Mouse (Mus musculus) heart, embryonic 15.5 days (tissue): ENCODE measurements around the gene Neurl1a. TPM values are rescaled to one million over a fixed set of nuclear protein-coding genes. Genes with fewer than 3 reads are reported as not detected.
A peak's percentile ranks its signal among the peaks of the same experiment; 100 is the strongest.

Experiments
- ATAC-seq: fragments of 200-750 bp; cut with Nextera tagmentation; replicated peaks from 2 replicates; pipeline ENCODE4 v1.8.0; 2017; ENCODE audit warnings: low read depth, moderate TSS enrichment; ENCODE audit not compliant: insufficient number of reproducible peaks, insufficient read depth, low FRiP score
- H3K27ac ChIP-seq: fragments of 300-500 bp; sonication (generic); 2 replicates; pipeline ENCODE4 v1.5.1; 2015; ENCODE audit warnings: mild to moderate bottlenecking, inconsistent platforms
- H3K27me3 ChIP-seq: fragments of 300-500 bp; sonication (generic); 2 replicates; pipeline ENCODE4 v1.6.1; 2015; ENCODE audit warnings: inconsistent platforms
- H3K36me3 ChIP-seq: fragments of 300-500 bp; sonication (generic); 2 replicates; pipeline ENCODE4 v1.6.1; 2015; ENCODE audit warnings: mild to moderate bottlenecking, inconsistent platforms
- H3K4me1 ChIP-seq: fragments of 300-500 bp; sonication (generic); replicated peaks from 2 replicates; pipeline ENCODE4 v1.6.1; 2015; ENCODE audit warnings: inconsistent platforms
- H3K4me2 ChIP-seq: fragments of 300-500 bp; sonication (generic); 2 replicates; pipeline ENCODE4 v1.6.1; 2015; ENCODE audit warnings: inconsistent platforms, mild to moderate bottlenecking, moderate library complexity
- H3K4me3 ChIP-seq: fragments of 300-500 bp; sonication (generic); 2 replicates; pipeline ENCODE4 v1.5.1; 2015; ENCODE audit warnings: mild to moderate bottlenecking, inconsistent platforms
- H3K9ac ChIP-seq: fragments of 300-500 bp; sonication (generic); 2 replicates; pipeline ENCODE4 v1.6.1; 2015; ENCODE audit warnings: mild to moderate bottlenecking, inconsistent platforms
- H3K9me3 ChIP-seq: fragments of 300-500 bp; sonication (generic); replicated peaks from 2 replicates; pipeline ENCODE4 v1.6.1; 2016; ENCODE audit warnings: inconsistent platforms
- WGBS: fragments of 180-500 bp; shearing (Covaris S2); methylation state at CpG from one replicate; pipeline ENCODE4 v1.1.7; 2015; ENCODE audit warnings: mixed read lengths; 5-methylcytosine and 5-hydroxymethylcytosine counted together
- polyA plus RNA-seq: library from polyadenylated mRNA; unstranded; fragments of >200 nt; fragmentation: Nextera tagmentation; extraction: Ambion mirVana; gene quantifications from 2 replicates; pipeline ENCODE4 v1.2.1, GENCODE M21; 2015

Gene Neurl1a
- polyA plus RNA-seq, 1 experiment from 2014 or later, result 1.2 TPM

- Histone ChIP-seq H3K27ac (no peak overlapping the region), H3K36me3 (no peaks in the 10 kb centered on the region), H3K4me2 (peak overlapping the region; percentile 66), H3K27me3 (no peaks in the 10 kb centered on the region), H3K9me3 (no peaks in the 10 kb centered on the region), H3K4me3 (peak overlapping the region; percentile 33), H3K9ac (peak overlapping the region; percentile 32; the same call in 1 of the 2 replicates), H3K4me1 (peaks cover 12% of the 10 kb centered on the region)
- 18% methylated on average over 11 of the region's 11 CpGs for WGBS
- ATAC-seq, result no peak
Measured at GRCm38 (mm10) chr19:47168793-47169412, 9.7 kb upstream of the Neurl1a start.

- H3K27ac ChIP-seq, result no peak overlapping the region
- H3K27me3 ChIP-seq, result peaks cover 26% of the 10 kb centered on the region
- H3K9me3 ChIP-seq, result no peaks in the 10 kb centered on the region
- no peak overlapping the region for H3K4me2 ChIP-seq
- no peak overlapping the region for H3K9ac ChIP-seq
- no peak for ATAC-seq
- no peaks in the 10 kb centered on the region for H3K36me3 ChIP-seq
- WGBS, result 53% methylated on average over 3 of the region's 3 CpGs
- H3K4me3 ChIP-seq, result no peak overlapping the region
- H3K4me1 ChIP-seq, result peaks cover 13% of the 10 kb centered on the region
Measured at GRCm38 (mm10) chr19:47174515-47174914, 4.1 kb upstream of the Neurl1a start.

GRCm38 (mm10) chr19:47175472-47175871 is 3.1 kb upstream of the Neurl1a start:
- 39% methylated on average over 2 of the region's 2 CpGs for WGBS
- Histone ChIP-seq H3K27me3 (peaks cover 35% of the 10 kb centered on the region), H3K4me2 (no peak overlapping the region), H3K9me3 (no peaks in the 10 kb centered on the region), H3K36me3 (no peaks in the 10 kb centered on the region), H3K4me1 (peaks cover 16% of the 10 kb centered on the region), H3K9ac (no peak overlapping the region), H3K27ac (no peak overlapping the region), H3K4me3 (no peak overlapping the region)
- no peak for ATAC-seq

- 54% methylated on average over 2 of the region's 2 CpGs for WGBS
- H3K9ac ChIP-seq, result no peak overlapping the region
- H3K9me3 ChIP-seq, result no peaks in the 10 kb centered on the region
- no peaks in the 10 kb centered on the region for H3K36me3 ChIP-seq
- H3K4me2 ChIP-seq, result no peak overlapping the region
- H3K27me3 ChIP-seq, result peaks cover 43% of the 10 kb centered on the region
- no peak overlapping the region for H3K27ac ChIP-seq
- no peak overlapping the region for H3K4me3 ChIP-seq
- ATAC-seq, result no peak
- peaks cover 16% of the 10 kb centered on the region for H3K4me1 ChIP-seq
Measured at GRCm38 (mm10) chr19:47176916-47177505, 1.6 kb upstream of the Neurl1a start.

- H3K36me3 ChIP-seq, result no peaks in the 10 kb centered on the region
- no peak overlapping the region for H3K27ac ChIP-seq
- H3K4me3 ChIP-seq, result peak overlapping the region; percentile 72
- peak overlapping the region; percentile 100 for H3K4me2 ChIP-seq
- no peak for ATAC-seq
- H3K27me3 ChIP-seq, result peaks cover 43% of the 10 kb centered on the region
- H3K9ac ChIP-seq, result no peak overlapping the region
- H3K4me1 ChIP-seq, result peaks cover 16% of the 10 kb centered on the region
- 19% methylated on average over 10 of the region's 10 CpGs for WGBS
- H3K9me3 ChIP-seq, result no peaks in the 10 kb centered on the region
Measured at GRCm38 (mm10) chr19:47178001-47178400, 619 bp upstream of the Neurl1a start.

GRCm38 (mm10) chr19:47179272-47179809 is 721 bp downstream of the Neurl1a start:
- H3K27ac ChIP-seq, result no peak overlapping the region
- H3K9ac ChIP-seq, result peak overlapping the region; percentile 70
- ATAC-seq, result no peak
- H3K4me2 ChIP-seq, result peak overlapping the region; percentile 100
- H3K27me3 ChIP-seq, result peaks cover 43% of the 10 kb centered on the region
- no peaks in the 10 kb centered on the region for H3K9me3 ChIP-seq
- H3K4me1 ChIP-seq, result peaks cover 16% of the 10 kb centered on the region
- H3K4me3 ChIP-seq, result peak overlapping the region; percentile 72
- H3K36me3 ChIP-seq, result no peaks in the 10 kb centered on the region
- under 1% methylated on average over 40 of the region's 42 CpGs for WGBS

- no peak for ATAC-seq
- Histone ChIP-seq H3K9ac (no peak overlapping the region), H3K36me3 (no peaks in the 10 kb centered on the region), H3K4me2 (peak overlapping the region; percentile 100; the same call in 1 of the 2 replicates), H3K4me3 (no peak overlapping the region), H3K4me1 (peaks cover 16% of the 10 kb centered on the region), H3K27ac (no peak overlapping the region), H3K9me3 (no peaks in the 10 kb centered on the region), H3K27me3 (peaks cover 43% of the 10 kb centered on the region)
- 18% methylated on average over 8 of the region's 8 CpGs for WGBS
Measured at GRCm38 (mm10) chr19:47180011-47180410, 1.4 kb downstream of the Neurl1a start.

- no peak overlapping the region for H3K4me3 ChIP-seq
- H3K9me3 ChIP-seq, result no peaks in the 10 kb centered on the region
- H3K4me2 ChIP-seq, result no peak overlapping the region
- H3K4me1 ChIP-seq, result peaks cover 6% of the 10 kb centered on the region
- H3K36me3 ChIP-seq, result no peaks in the 10 kb centered on the region
- WGBS, result 63% methylated on average over 8 of the region's 8 CpGs
- H3K27ac ChIP-seq, result no peak overlapping the region
- no peak for ATAC-seq
- H3K27me3 ChIP-seq, result peaks cover 20% of the 10 kb centered on the region
- H3K9ac ChIP-seq, result no peak overlapping the region
Measured at GRCm38 (mm10) chr19:47184221-47184620, 5.6 kb downstream of the Neurl1a start.

GRCm38 (mm10) chr19:47184736-47185135 is 6.1 kb downstream of the Neurl1a start:
- Histone ChIP-seq H3K9me3 (no peaks in the 10 kb centered on the region), H3K4me3 (no peak overlapping the region), H3K4me2 (no peak overlapping the region), H3K27ac (no peak overlapping the region), H3K27me3 (peaks cover 15% of the 10 kb centered on the region), H3K36me3 (no peaks in the 10 kb centered on the region), H3K4me1 (peaks cover under 1% of the 10 kb centered on the region; the same call in 1 of the 2 replicates), H3K9ac (no peak overlapping the region)
- 57% methylated on average over 4 of the region's 4 CpGs for WGBS
- no peak for ATAC-seq

GRCm38 (mm10) chr19:47186514-47187275 is 8.1 kb downstream of the Neurl1a start:
- Histone ChIP-seq H3K27me3 (no peaks in the 10 kb centered on the region), H3K9ac (no peak overlapping the region)
- 43% methylated on average over 15 of the region's 15 CpGs for WGBS

GRCm38 (mm10) chr19:47188515-47189128 is 10.0 kb downstream of the Neurl1a start:
- no peak overlapping the region for H3K27ac ChIP-seq

More at GRCm38 (mm10) chr19:47186514-47187275, 8.1 kb downstream of the Neurl1a start:
- H3K4me3 ChIP-seq, result no peak overlapping the region
- no peaks in the 10 kb centered on the region for H3K9me3 ChIP-seq
- no peaks in the 10 kb centered on the region for H3K4me1 ChIP-seq
- no peak overlapping the region for H3K27ac ChIP-seq
- ATAC-seq, result no peak
- no peak overlapping the region for H3K4me2 ChIP-seq
- no peaks in the 10 kb centered on the region for H3K36me3 ChIP-seq

More at GRCm38 (mm10) chr19:47188515-47189128, 10.0 kb downstream of the Neurl1a start:
- H3K4me2 ChIP-seq, result no peak overlapping the region
- H3K9me3 ChIP-seq, result no peaks in the 10 kb centered on the region
- H3K36me3 ChIP-seq, result no peaks in the 10 kb centered on the region
- WGBS, result 64% methylated on average over 11 of the region's 11 CpGs
- H3K27me3 ChIP-seq, result no peaks in the 10 kb centered on the region
- ATAC-seq, result peak; percentile 64; the same call in 1 of the 2 replicates
- no peak overlapping the region for H3K9ac ChIP-seq
- no peak overlapping the region for H3K4me3 ChIP-seq
- no peaks in the 10 kb centered on the region for H3K4me1 ChIP-seq
